Mouse (Mus musculus) frontal cortex, postnatal 25 days (tissue): ENCODE measurements at regions not wholly inside any gene's neighbourhood (a gene's known extent, or its start where the extent isn't known, plus 50 kb on each side); places are given as distances from the start of the nearest gene placed in this dataset.

Experiments used
- DNase-seq, 2 experiments: peaks; one replicate each; pipeline ENCODE4 v3.0.0; 2022; ENCODE audit warnings: low spot score in 2 of 2

GRCm38 (mm10) chr1:120667776-120668175, 65.6 kb downstream of the En1 start:
- no peak for DNase-seq

GRCm38 (mm10) chr1:120683532-120684245, 81.5 kb downstream of the En1 start:
- no peak for DNase-seq

- DNase-seq = no peak
Observed at GRCm38 (mm10) chr1:120685650-120686244, 83.5 kb downstream of the En1 start.

GRCm38 (mm10) chr1:120691571-120691970, 89.4 kb downstream of the En1 start:
- no peak for DNase-seq

GRCm38 (mm10) chr1:120698189-120698588, 96.0 kb downstream of the En1 start:
- no peak for DNase-seq

GRCm38 (mm10) chr1:120704201-120704600, 102.0 kb downstream of the En1 start:
- no peak for DNase-seq

GRCm38 (mm10) chr1:120706011-120706410, 103.8 kb downstream of the En1 start:
- no peak for DNase-seq

- peak in 1 of 2 experiments; percentile 9 for DNase-seq
Observed at GRCm38 (mm10) chr1:120708511-120708910, 106.3 kb downstream of the En1 start.

- DNase-seq = no peak
Observed at GRCm38 (mm10) chr1:120715105-120715877, 113.1 kb downstream of the En1 start.

GRCm38 (mm10) chr1:120726777-120727176, 124.6 kb downstream of the En1 start:
- DNase-seq = no peak

GRCm38 (mm10) chr1:120727427-120727826, 125.2 kb downstream of the En1 start:
- no peak for DNase-seq

- DNase-seq = no peak
Observed at GRCm38 (mm10) chr1:120732003-120732402, 129.8 kb downstream of the En1 start.

GRCm38 (mm10) chr1:120733683-120734082, 131.5 kb downstream of the En1 start:
- no peak for DNase-seq

- no peak for DNase-seq
Observed at GRCm38 (mm10) chr1:120734846-120735245, 132.6 kb downstream of the En1 start.

GRCm38 (mm10) chr1:120739499-120739898, 137.3 kb downstream of the En1 start:
- no peak for DNase-seq

GRCm38 (mm10) chr1:120741091-120741740, 139.0 kb downstream of the En1 start:
- no peak for DNase-seq

- DNase-seq = no peak
Observed at GRCm38 (mm10) chr1:120748963-120749362, 146.7 kb downstream of the En1 start.

- DNase-seq = no peak
Observed at GRCm38 (mm10) chr1:120753406-120753805, 151.2 kb downstream of the En1 start.

- DNase-seq = no peak
Observed at GRCm38 (mm10) chr1:120754337-120754736, 152.1 kb downstream of the En1 start.

- DNase-seq = no peak
Observed at GRCm38 (mm10) chr1:120757283-120757821, 155.1 kb downstream of the En1 start.

- no peak for DNase-seq
Observed at GRCm38 (mm10) chr1:120758172-120758571, 156.0 kb downstream of the En1 start.

GRCm38 (mm10) chr1:120758762-120759161, 156.5 kb downstream of the En1 start:
- no peak for DNase-seq
